Mouse (Mus musculus) heart, embryonic 10.5 days (tissue): ENCODE results near the gene Olfr709-ps1. TPM values are rescaled to one million over a fixed set of nuclear protein-coding genes. Genes with fewer than 3 reads are reported as not detected.
"Not testable (repeated sequence)": the region's sequence is repeated elsewhere in the genome, so short reads cannot be mapped to it uniquely, and the experiment has no call there.

Source experiments
- DNase-seq: peaks from one replicate; pipeline ENCODE4 v3.0.0-alpha.2; 2017; ENCODE audit warnings: low spot score
- H3K27ac ChIP-seq: fragments of 300-500 bp; sonication (generic); 2 replicates; pipeline ENCODE4 v1.5.1; 2016; ENCODE audit warnings: mild to moderate bottlenecking
- H3K27me3 ChIP-seq: fragments of 300-500 bp; sonication (generic); 2 replicates; pipeline ENCODE4 v1.6.1; 2016; ENCODE audit warnings: mild to moderate bottlenecking; ENCODE audit not compliant: poor library complexity, insufficient read depth, severe bottlenecking
- H3K36me3 ChIP-seq: fragments of 300-500 bp; sonication (generic); 2 replicates; pipeline ENCODE4 v1.6.1; 2016; ENCODE audit warnings: mild to moderate bottlenecking, moderate library complexity
- H3K4me1 ChIP-seq: fragments of 300-500 bp; sonication (generic); 2 replicates; pipeline ENCODE4 v1.6.1; 2016; ENCODE audit warnings: mild to moderate bottlenecking
- H3K4me3 ChIP-seq: fragments of 300-500 bp; sonication (generic); 2 replicates; pipeline ENCODE4 v1.5.1; 2016; ENCODE audit warnings: mild to moderate bottlenecking, moderate library complexity
- H3K9me3 ChIP-seq: fragments of 300-500 bp; sonication (generic); 2 replicates; pipeline ENCODE4 v1.6.1; 2016; ENCODE audit warnings: mild to moderate bottlenecking, moderate library complexity
- WGBS: fragments of 180-500 bp; shearing (Covaris S2); methylation state at CpG from one replicate; pipeline ENCODE4 v1.1.7; 2016; 5-methylcytosine and 5-hydroxymethylcytosine counted together
- polyA plus RNA-seq: library from polyadenylated mRNA; unstranded; fragments of >200 nt; fragmentation: Nextera tagmentation; extraction: Ambion mirVana; gene quantifications from 2 replicates; pipeline ENCODE4 v1.2.1, GENCODE M21; 2016

Olfr709-ps1 gene
- not detected in 2 replicates for polyA plus RNA-seq

- no peaks in the 10 kb centered on the region for H3K27me3 ChIP-seq
- no peaks in the 10 kb centered on the region for H3K4me1 ChIP-seq
- H3K9me3 ChIP-seq, result no peaks in the 10 kb centered on the region
- DNase-seq, result no peak
- no peak within 1 kb of the TSS for H3K27ac ChIP-seq
- no peak within 1 kb of the TSS for H3K4me3 ChIP-seq
- no peaks in the 10 kb centered on the region for H3K36me3 ChIP-seq
These were observed at the start of gene Olfr709-ps1 for GRCm38 (mm10) chr7:106932119-106932518. Gene Olfr709-ps1, minus strand, starts transcription at chr7:106932219.

GRCm38 (mm10) chr7:106975353-106975752, 43.3 kb upstream of the Olfr709-ps1 start, which contains the start of gene Olfr711:
Gene Olfr711, minus strand, starts transcription at chr7:106975453.
- no peak for DNase-seq
- Histone ChIP-seq H3K4me3 (no peak within 1 kb of the TSS), H3K27me3 (no peaks in the 10 kb centered on the region), H3K4me1 (no peaks in the 10 kb centered on the region), H3K27ac (no peak within 1 kb of the TSS), H3K36me3 (no peaks in the 10 kb centered on the region), H3K9me3 (no peaks in the 10 kb centered on the region)
- 69% methylated on average over 1 of the region's 1 CpGs for WGBS

GRCm38 (mm10) chr7:106967503-106967902, 35.5 kb upstream of the Olfr709-ps1 start:
- H3K27ac ChIP-seq, H3K4me3 ChIP-seq, H3K9me3 ChIP-seq, H3K27me3 ChIP-seq, H3K4me1 ChIP-seq, DNase-seq, H3K36me3 ChIP-seq: not testable (repeated sequence)

- no peaks in the 10 kb centered on the region for H3K4me1 ChIP-seq
- WGBS, result 86% methylated on average over 1 of the region's 1 CpGs
- no peak for DNase-seq
These were observed 31.8 kb upstream of the Olfr709-ps1 start, which contains the start of gene Olfr6 for GRCm38 (mm10) chr7:106963837-106964236. Gene Olfr6, minus strand, starts transcription at chr7:106963937.

GRCm38 (mm10) chr7:106948212-106948611, 16.2 kb upstream of the Olfr709-ps1 start, which contains the start of gene Olfr710:
Gene Olfr710, minus strand, starts transcription at chr7:106948312.
- no peaks in the 10 kb centered on the region for H3K27me3 ChIP-seq
- WGBS, result 84% methylated on average over 3 of the region's 3 CpGs
- no peaks in the 10 kb centered on the region for H3K9me3 ChIP-seq
- H3K36me3 ChIP-seq, result no peaks in the 10 kb centered on the region
- DNase-seq, result no peak
- no peaks in the 10 kb centered on the region for H3K4me1 ChIP-seq
- no peak within 1 kb of the TSS for H3K27ac ChIP-seq
- H3K4me3 ChIP-seq, result no peak within 1 kb of the TSS

More at GRCm38 (mm10) chr7:106963837-106964236, 31.8 kb upstream of the Olfr709-ps1 start, which contains the start of gene Olfr6:
- Histone ChIP-seq H3K4me3 (no peak within 1 kb of the TSS), H3K27me3 (no peaks in the 10 kb centered on the region), H3K36me3 (no peaks in the 10 kb centered on the region), H3K27ac (no peak within 1 kb of the TSS), H3K9me3 (no peaks in the 10 kb centered on the region)

- not testable (repeated sequence) for H3K36me3 ChIP-seq, H3K4me1 ChIP-seq, H3K27me3 ChIP-seq, H3K4me3 ChIP-seq, H3K27ac ChIP-seq, H3K9me3 ChIP-seq, DNase-seq
- 79% methylated on average over 7 of the region's 7 CpGs for WGBS
These were observed 11.1 kb downstream of the Olfr709-ps1 start for GRCm38 (mm10) chr7:106920961-106921360.

- H3K27ac ChIP-seq, result no peak within 1 kb of the TSS
- no peak for DNase-seq
- WGBS, result 56% methylated on average over 2 of the region's 2 CpGs
- no peaks in the 10 kb centered on the region for H3K27me3 ChIP-seq
- no peaks in the 10 kb centered on the region for H3K9me3 ChIP-seq
- H3K36me3 ChIP-seq, result no peaks in the 10 kb centered on the region
- no peaks in the 10 kb centered on the region for H3K4me1 ChIP-seq
- H3K4me3 ChIP-seq, result no peak within 1 kb of the TSS
These were observed 24.3 kb downstream of the Olfr709-ps1 start, which contains the start of gene Olfr1532-ps1 for GRCm38 (mm10) chr7:106907676-106908075. Gene Olfr1532-ps1, plus strand, starts transcription at chr7:106908001.

GRCm38 (mm10) chr7:106901141-106901540, 30.9 kb downstream of the Olfr709-ps1 start, which contains the start of gene Olfr707:
Gene Olfr707, minus strand, starts transcription at chr7:106901241.
- not testable (repeated sequence) for H3K36me3 ChIP-seq, DNase-seq, H3K27ac ChIP-seq, H3K9me3 ChIP-seq, H3K4me1 ChIP-seq, H3K27me3 ChIP-seq, H3K4me3 ChIP-seq
- 83% methylated on average over 3 of the region's 3 CpGs for WGBS

- WGBS, result 81% methylated on average over 2 of the region's 2 CpGs
- H3K4me3 ChIP-seq, result no peak within 1 kb of the TSS
- no peak within 1 kb of the TSS for H3K27ac ChIP-seq
- H3K27me3 ChIP-seq, result no peaks in the 10 kb centered on the region
- H3K4me1 ChIP-seq, result no peaks in the 10 kb centered on the region
- no peaks in the 10 kb centered on the region for H3K36me3 ChIP-seq
- no peak for DNase-seq
- 0 out of 2 replicates have a peak, but pooled peaks cover 3% of the 10 kb centered on the region for H3K9me3 ChIP-seq
These were observed 44.0 kb downstream of the Olfr709-ps1 start, which contains the start of gene Olfr706 for GRCm38 (mm10) chr7:106888062-106888461. Gene Olfr706, minus strand, starts transcription at chr7:106888162.

GRCm38 (mm10) chr7:106876791-106877190, 55.2 kb downstream of the Olfr709-ps1 start, which contains the start of gene Olfr705:
Gene Olfr705, minus strand, starts transcription at chr7:106876891.
- DNase-seq, result no peak
- no peaks in the 10 kb centered on the region for H3K9me3 ChIP-seq
- 75% methylated on average over 3 of the region's 3 CpGs for WGBS
- H3K36me3 ChIP-seq, result no peaks in the 10 kb centered on the region
- H3K27ac ChIP-seq, result no peak within 1 kb of the TSS
- H3K27me3 ChIP-seq, result no peaks in the 10 kb centered on the region
- H3K4me3 ChIP-seq, result no peak within 1 kb of the TSS
- no peaks in the 10 kb centered on the region for H3K4me1 ChIP-seq

Other genes with a start within 250 kb of the Olfr709-ps1 start
- not detected in 2 replicates for gene Olfr694, start 240.4 kb downstream of the Olfr709-ps1 start, polyA plus RNA-seq
- gene Olfr695, start 215.8 kb downstream of the Olfr709-ps1 start, polyA plus RNA-seq, result not detected in 2 replicates
- not detected in 2 replicates for gene Olfr697, start 189.8 kb downstream of the Olfr709-ps1 start, polyA plus RNA-seq
- not detected in 2 replicates for gene Olfr698, start 176.8 kb downstream of the Olfr709-ps1 start, polyA plus RNA-seq
- gene Olfr699, start 139.0 kb downstream of the Olfr709-ps1 start, polyA plus RNA-seq, result not detected in 2 replicates
- not detected in 2 replicates for gene Olfr700, start 123.4 kb downstream of the Olfr709-ps1 start, polyA plus RNA-seq
- not detected in 2 replicates for gene Olfr701, start 118.1 kb downstream of the Olfr709-ps1 start, polyA plus RNA-seq
- gene Olfr702, start 98.3 kb downstream of the Olfr709-ps1 start, polyA plus RNA-seq, result not detected in 2 replicates
- not detected in 2 replicates for gene Olfr703, start 88.9 kb downstream of the Olfr709-ps1 start, polyA plus RNA-seq
- gene Olfr704, start 69.0 kb downstream of the Olfr709-ps1 start, polyA plus RNA-seq, result not detected in 2 replicates
- gene Olfr705, start 55.3 kb downstream of the Olfr709-ps1 start, polyA plus RNA-seq, result not detected in 2 replicates
- gene Olfr706, start 44.1 kb downstream of the Olfr709-ps1 start, polyA plus RNA-seq, result not detected in 2 replicates
- not detected in 2 replicates for gene Olfr707, start 31.0 kb downstream of the Olfr709-ps1 start, polyA plus RNA-seq
- not detected in 2 replicates for gene Olfr1532-ps1, start 24.2 kb downstream of the Olfr709-ps1 start, polyA plus RNA-seq
- gene Olfr710, start 16.1 kb upstream of the Olfr709-ps1 start, polyA plus RNA-seq, result not detected in 2 replicates
- gene Olfr6, start 31.7 kb upstream of the Olfr709-ps1 start, polyA plus RNA-seq, result not detected in 2 replicates
- gene Olfr711, start 43.2 kb upstream of the Olfr709-ps1 start, polyA plus RNA-seq, result not detected in 2 replicates
- not detected in 2 replicates for gene Olfr2, start 73.9 kb upstream of the Olfr709-ps1 start, polyA plus RNA-seq
- not detected in 2 replicates for gene Olfr713, start 99.0 kb upstream of the Olfr709-ps1 start, polyA plus RNA-seq
- gene Olfr714, start 138.8 kb upstream of the Olfr709-ps1 start, polyA plus RNA-seq, result not detected in 2 replicates
- not detected in 2 replicates for gene Olfr17, start 161.0 kb upstream of the Olfr709-ps1 start, polyA plus RNA-seq
- not detected in 2 replicates for gene Olfr715b, start 178.2 kb upstream of the Olfr709-ps1 start, polyA plus RNA-seq
- not detected in 2 replicates for gene Olfr715, start 198.9 kb upstream of the Olfr709-ps1 start, polyA plus RNA-seq
- not detected in 2 replicates for gene Olfr716, start 206.1 kb upstream of the Olfr709-ps1 start, polyA plus RNA-seq
- not detected in 2 replicates for gene Nlrp14, start 234.8 kb upstream of the Olfr709-ps1 start, polyA plus RNA-seq